Mouse (Mus musculus): Measurements from ENCODE around the gene Pip5k1c. TPM values are rescaled to one million over a fixed set of nuclear protein-coding genes. Genes with fewer than 3 reads are reported as not detected.

The Pip5k1c gene
- polyA plus RNA-seq, 1 experiment, result 23.3 TPM

GRCm38 (mm10) chr10:81279496-81279895 lies 13.3 kb upstream of the Pip5k1c start:
- Histone ChIP-seq H3K36me3 (ENCODE audit: control insufficient read depth, insufficient read depth) (no peaks in the 10 kb centered on the region), H3ac (ENCODE audit: control insufficient read depth, insufficient read length) (no peak overlapping the region), H3K4me2 (ENCODE audit: low read depth) (no peak overlapping the region), H3K27me3 (ENCODE audit: control insufficient read depth, insufficient read depth, insufficient read length) (peaks cover 28% of the 10 kb centered on the region), H3K4me3 (no peak overlapping the region), H3K79me2 (ENCODE audit: control insufficient read depth, insufficient read depth) (no peaks in the 10 kb centered on the region)
- TF ChIP-seq CEBPB (IDR thresholded peaks at IDR 0.05; ENCODE audit: insufficient read depth, poor library complexity, severe bottlenecking) (no peak), SRF (IDR thresholded peaks at IDR 0.05; ENCODE audit: control insufficient read depth, insufficient read length, low read depth) (no peak), MYOG (IDR thresholded peaks at IDR 0.05; ENCODE audit: control insufficient read depth in 1 of 3, insufficient read depth in 1 of 3, insufficient read length in 2 of 3, low read depth in 2 of 3) (no peak), E2F4 (IDR thresholded peaks at IDR 0.05; ENCODE audit: insufficient read depth) (no peak), MYOD1 (IDR thresholded peaks at IDR 0.05; ENCODE audit: control insufficient read depth in 1 of 3, insufficient read length in 2 of 3, low read depth in 2 of 3) (no peak), MAX (IDR thresholded peaks at IDR 0.05; ENCODE audit: low read depth) (no peak)

- no peaks in the 10 kb centered on the region for H3K36me3 ChIP-seq (ENCODE audit: control insufficient read depth, insufficient read depth)
- no peaks in the 10 kb centered on the region for H3K79me2 ChIP-seq (ENCODE audit: control insufficient read depth, insufficient read depth)
- no peak overlapping the region for H3K4me2 ChIP-seq (ENCODE audit: low read depth)
- peaks cover 38% of the 10 kb centered on the region for H3K27me3 ChIP-seq (ENCODE audit: control insufficient read depth, insufficient read depth, insufficient read length)
- no peak for TF ChIP-seq REST (IDR thresholded peaks at IDR 0.05; ENCODE audit: insufficient read depth, insufficient read length)
- no peak for TF ChIP-seq SRF (IDR thresholded peaks at IDR 0.05; ENCODE audit: control insufficient read depth, insufficient read length, low read depth)
- no peak for TF ChIP-seq MAX (IDR thresholded peaks at IDR 0.05; ENCODE audit: low read depth)
- TF ChIP-seq MYOD1 (IDR thresholded peaks at IDR 0.05; ENCODE audit: control insufficient read depth in 1 of 3, insufficient read length in 2 of 3, low read depth in 2 of 3), result no peak
- TF ChIP-seq POLR2A (IDR thresholded peaks at IDR 0.05; ENCODE audit: insufficient read length, low read depth), result no peak
- TF ChIP-seq USF1 (IDR thresholded peaks at IDR 0.05; ENCODE audit: low read depth), result no peak
- no peak for TF ChIP-seq CEBPB (IDR thresholded peaks at IDR 0.05; ENCODE audit: insufficient read depth, poor library complexity, severe bottlenecking)
- no peak for TF ChIP-seq TCF12 (IDR thresholded peaks at IDR 0.05; ENCODE audit: insufficient read depth, poor library complexity, severe bottlenecking)
- no peak for TF ChIP-seq E2F4 (IDR thresholded peaks at IDR 0.05; ENCODE audit: insufficient read depth)
- no peak for TF ChIP-seq MYOG (IDR thresholded peaks at IDR 0.05; ENCODE audit: control insufficient read depth in 1 of 3, insufficient read depth in 1 of 3, insufficient read length in 2 of 3, low read depth in 2 of 3)
- TF ChIP-seq POLR2AphosphoS2 (IDR thresholded peaks at IDR 0.05; ENCODE audit: insufficient read length, low read depth), result no peak
- no peak for TF ChIP-seq TCF3 (IDR thresholded peaks at IDR 0.05; ENCODE audit: insufficient read length, low read depth)
- H3ac ChIP-seq (ENCODE audit: control insufficient read depth, insufficient read length), result no peak overlapping the region
- no peak overlapping the region for H3K4me3 ChIP-seq
Measured at GRCm38 (mm10) chr10:81284189-81284588, 8.6 kb upstream of the Pip5k1c start.

GRCm38 (mm10) chr10:81284719-81285118 lies 8.0 kb upstream of the Pip5k1c start:
- H3K79me2 ChIP-seq (ENCODE audit: control insufficient read depth, insufficient read depth), result no peaks in the 10 kb centered on the region
- TF ChIP-seq POLR2AphosphoS2 (IDR thresholded peaks at IDR 0.05; ENCODE audit: insufficient read length, low read depth), result no peak
- no peak for TF ChIP-seq TCF3 (IDR thresholded peaks at IDR 0.05; ENCODE audit: insufficient read length, low read depth)
- no peak for TF ChIP-seq TCF12 (IDR thresholded peaks at IDR 0.05; ENCODE audit: insufficient read depth, poor library complexity, severe bottlenecking)
- TF ChIP-seq USF1 (IDR thresholded peaks at IDR 0.05; ENCODE audit: low read depth), result no peak
- no peak overlapping the region for H3K4me2 ChIP-seq (ENCODE audit: low read depth)

GRCm38 (mm10) chr10:81285694-81286450 lies 6.9 kb upstream of the Pip5k1c start:
- no peak overlapping the region for H3ac ChIP-seq (ENCODE audit: control insufficient read depth, insufficient read length)
- TF ChIP-seq POLR2AphosphoS2 (IDR thresholded peaks at IDR 0.05; ENCODE audit: insufficient read length, low read depth), result no peak
- peak in 1 of 3 experiments; percentile 53 for TF ChIP-seq MYOG (IDR thresholded peaks at IDR 0.05; ENCODE audit: control insufficient read depth in 1 of 3, insufficient read depth in 1 of 3, insufficient read length in 2 of 3, low read depth in 2 of 3)
- no peak for TF ChIP-seq REST (IDR thresholded peaks at IDR 0.05; ENCODE audit: insufficient read depth, insufficient read length)
- TF ChIP-seq MYOD1 (IDR thresholded peaks at IDR 0.05; ENCODE audit: control insufficient read depth in 1 of 3, insufficient read length in 2 of 3, low read depth in 2 of 3), result peak in 1 of 3 experiments; percentile 58
- no peak for TF ChIP-seq CEBPB (IDR thresholded peaks at IDR 0.05; ENCODE audit: insufficient read depth, poor library complexity, severe bottlenecking)
- H3K4me3 ChIP-seq, result peak overlapping the region; percentile 9
- H3K27me3 ChIP-seq (ENCODE audit: control insufficient read depth, insufficient read depth, insufficient read length), result peaks cover 29% of the 10 kb centered on the region
- no peaks in the 10 kb centered on the region for H3K36me3 ChIP-seq (ENCODE audit: control insufficient read depth, insufficient read depth)
- H3K79me2 ChIP-seq (ENCODE audit: control insufficient read depth, insufficient read depth), result no peaks in the 10 kb centered on the region
- H3K4me2 ChIP-seq (ENCODE audit: low read depth), result peak overlapping the region; percentile 82

More at GRCm38 (mm10) chr10:81284719-81285118, 8.0 kb upstream of the Pip5k1c start:
- Histone ChIP-seq H3K27me3 (ENCODE audit: control insufficient read depth, insufficient read depth, insufficient read length) (peaks cover 36% of the 10 kb centered on the region), H3K4me3 (no peak overlapping the region), H3K36me3 (ENCODE audit: control insufficient read depth, insufficient read depth) (no peaks in the 10 kb centered on the region), H3ac (ENCODE audit: control insufficient read depth, insufficient read length) (no peak overlapping the region)

GRCm38 (mm10) chr10:81286586-81286985 lies 6.2 kb upstream of the Pip5k1c start:
- H3K27me3 ChIP-seq (ENCODE audit: control insufficient read depth, insufficient read depth, insufficient read length), result peaks cover 29% of the 10 kb centered on the region
- no peaks in the 10 kb centered on the region for H3K36me3 ChIP-seq (ENCODE audit: control insufficient read depth, insufficient read depth)
- no peak overlapping the region for H3K4me2 ChIP-seq (ENCODE audit: low read depth)
- no peak for TF ChIP-seq MYOD1 (IDR thresholded peaks at IDR 0.05; ENCODE audit: control insufficient read depth in 1 of 3, insufficient read length in 2 of 3, low read depth in 2 of 3)
- no peak for TF ChIP-seq POLR2AphosphoS2 (IDR thresholded peaks at IDR 0.05; ENCODE audit: insufficient read length, low read depth)
- H3K79me2 ChIP-seq (ENCODE audit: control insufficient read depth, insufficient read depth), result no peaks in the 10 kb centered on the region
- no peak overlapping the region for H3ac ChIP-seq (ENCODE audit: control insufficient read depth, insufficient read length)
- H3K4me3 ChIP-seq, result peak overlapping the region; percentile 9

Measured in myocyte (in vitro differentiated cells).